In the genomic region with DNA sequence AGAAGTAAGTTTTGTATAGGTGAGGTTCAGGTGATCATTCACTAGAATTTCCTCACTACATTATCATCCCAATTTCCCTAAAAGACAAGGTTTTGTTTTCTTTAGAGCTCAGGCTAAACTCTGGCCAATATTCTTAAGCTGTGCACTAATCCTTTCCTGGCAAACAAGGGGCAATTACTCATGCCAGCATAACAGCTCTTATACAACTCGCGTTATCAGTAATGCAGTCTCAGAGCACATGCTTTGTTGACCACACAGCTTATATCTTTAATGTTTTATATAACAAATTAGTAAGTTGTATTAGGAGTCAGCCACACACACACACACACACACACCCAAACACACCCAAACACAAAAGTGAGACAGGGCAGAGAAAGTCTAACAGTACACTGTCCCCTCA, we compare ENCODE assay signal across 8 mouse cellular contexts. TPM values are rescaled to one million over a fixed set of nuclear protein-coding genes. Genes with fewer than 3 reads are reported as not detected.
DNase-seq lines count a peak whose midpoint lies in the region; ATAC-seq and TF ChIP-seq lines count a peak whose summit lies in the region.

No protein-coding gene starts in this region.

- 0 out of 2 replicates have a peak overlapping the region, but pooled peaks have one; percentile 99 for H3K4me3 ChIP-seq in kidney, adult 2 months (ENCODE audit: insufficient read depth, low read depth, low read length)
- peak overlapping the region; percentile 99 for H3K4me3 ChIP-seq in hindbrain, embryonic 13.5 days
- peak overlapping the region; percentile 100 for H3K4me3 ChIP-seq in midbrain, embryonic 12.5 days

- H3K36me3 ChIP-seq in kidney, adult 2 months (ENCODE audit: control insufficient read depth, insufficient read depth, low read length), result no peaks in the 10 kb centered on the region; the same call in 1 of the 2 replicates
- H3K36me3 ChIP-seq in hindbrain, embryonic 13.5 days, result peaks cover 27% of the 10 kb centered on the region
- peaks cover 45% of the 10 kb centered on the region for H3K36me3 ChIP-seq in midbrain, embryonic 12.5 days

- 11% methylated on average over 2 of the region's 2 CpGs for WGBS in kidney, adult 2 months
- 64% methylated on average over 2 of the region's 2 CpGs for WGBS in hindbrain, embryonic 13.5 days
- 54% methylated on average over 2 of the region's 2 CpGs for WGBS in midbrain, embryonic 12.5 days

- no peak for TF ChIP-seq CTCF in kidney, adult 2 months (conservative IDR thresholded peaks at IDR 0.05; ENCODE audit: insufficient read depth, insufficient read length, low read depth, low read length)

- peak overlapping the region; percentile 77 for H3K4me2 ChIP-seq in hindbrain, embryonic 13.5 days
- H3K4me2 ChIP-seq in midbrain, embryonic 12.5 days (replicated peaks), result peak overlapping the region; percentile 80

- peaks cover 9% of the 10 kb centered on the region; the same call in 1 of the 2 replicates for H3K4me1 ChIP-seq in kidney, adult 2 months (ENCODE audit: control insufficient read depth, insufficient read depth, low read length)
- H3K4me1 ChIP-seq in hindbrain, embryonic 13.5 days (replicated peaks), result peaks cover 27% of the 10 kb centered on the region
- peaks cover 19% of the 10 kb centered on the region for H3K4me1 ChIP-seq in midbrain, embryonic 12.5 days

- H3K9ac ChIP-seq in hindbrain, embryonic 13.5 days, result peak overlapping the region; percentile 100
- H3K9ac ChIP-seq in midbrain, embryonic 12.5 days (replicated peaks), result peak overlapping the region; percentile 100

- ATAC-seq in hindbrain, embryonic 13.5 days (ENCODE audit: low FRiP score), result no peak
- no peak for ATAC-seq in midbrain, embryonic 12.5 days (ENCODE audit: low FRiP score, low read depth)
- no peak for ATAC-seq in activated CD4-positive, CD25-positive, alpha-beta regulatory T cell, adult 4 months
- no peak for ATAC-seq in erythroid progenitor cell, adult 5-6 weeks (replicated peaks; ENCODE audit: low FRiP score, poor library complexity, severe bottlenecking)

- TF ChIP-seq POLR2A in kidney, adult 2 months (IDR thresholded peaks at IDR 0.05; ENCODE audit: low read depth, low read length), result no peak

- no peak overlapping the region for H3K27ac ChIP-seq in kidney, adult 2 months (ENCODE audit: insufficient read depth, low read depth, low read length)
- H3K27ac ChIP-seq in hindbrain, embryonic 13.5 days, result no peak overlapping the region
- H3K27ac ChIP-seq in midbrain, embryonic 12.5 days (replicated peaks), result no peak overlapping the region

- no peaks in the 10 kb centered on the region for H3K27me3 ChIP-seq in kidney, adult 2 months (replicated peaks; ENCODE audit: control insufficient read depth, insufficient read depth, low read length)
- no peaks in the 10 kb centered on the region for H3K27me3 ChIP-seq in hindbrain, embryonic 13.5 days
- H3K27me3 ChIP-seq in midbrain, embryonic 12.5 days, result no peaks in the 10 kb centered on the region

- no peaks in the 10 kb centered on the region for H3K9me3 ChIP-seq in hindbrain, embryonic 13.5 days
- no peaks in the 10 kb centered on the region for H3K9me3 ChIP-seq in midbrain, embryonic 12.5 days

- no peak for DNase-seq in kidney, adult 2 months
- DNase-seq in kidney, adult 8-10 months, result no peak
- peak; percentile 56 for DNase-seq in NIH3T3 (ENCODE audit: low read depth)
- DNase-seq in retina, embryonic 14.5 days (ENCODE audit: low spot score), result no peak

RNA-seq across cellular contexts. Expression of a gene that starts 1.8 kb away (rescaled TPM):
- 14.5 and 15.3 TPM in 2 replicates for polyA plus RNA-seq in kidney, adult 2 months (2012; rRNA removed)
- 134 and 137 TPM in 2 replicates for polyA plus RNA-seq in hindbrain, embryonic 13.5 days (2015; fragmentation: Nextera tagmentation; extraction: Ambion mirVana)
- 150 and 151 TPM in 2 replicates for polyA plus RNA-seq in midbrain, embryonic 12.5 days (2016; fragmentation: Nextera tagmentation; extraction: Ambion mirVana)
- polyA plus RNA-seq in activated CD4-positive, CD25-positive, alpha-beta regulatory T cell, adult 4 months (2017; shearing (Covaris generic)), result 100 to 1,000 TPM in 1 of 2 experiments, 10 to 100 TPM in 1; 91.1 to 128 TPM
- total RNA-seq in erythroid progenitor cell, adult 5-6 weeks (2015; ENCODE audit: low replicate concordance), result 27.8 and 33.5 TPM in 2 replicates
- total RNA-seq in erythroid progenitor cell, adult 5-6 weeks (2017; ENCODE audit: low replicate concordance), result 27.2 and 29.4 TPM in 2 replicates

RNA-seq across cellular contexts. Expression of a gene that starts 51.1 kb away (rescaled TPM):
- polyA plus RNA-seq in kidney, adult 2 months (2012; rRNA removed), result 10.7 and 12.8 TPM in 2 replicates
- polyA plus RNA-seq in hindbrain, embryonic 13.5 days (2015; fragmentation: Nextera tagmentation; extraction: Ambion mirVana), result 47.1 and 48.7 TPM in 2 replicates
- polyA plus RNA-seq in midbrain, embryonic 12.5 days (2016; fragmentation: Nextera tagmentation; extraction: Ambion mirVana), result 44.8 and 46.4 TPM in 2 replicates
- polyA plus RNA-seq in activated CD4-positive, CD25-positive, alpha-beta regulatory T cell, adult 4 months (2017; shearing (Covaris generic)), result 10 to 100 TPM; 13.8 to 13.9 TPM
- total RNA-seq in erythroid progenitor cell, adult 5-6 weeks (2015; ENCODE audit: low replicate concordance), result 40.4 and 49.9 TPM in 2 replicates
- total RNA-seq in erythroid progenitor cell, adult 5-6 weeks (2017; ENCODE audit: low replicate concordance), result 31.5 and 39.5 TPM in 2 replicates
